Mouse (Mus musculus) large intestine, adult 2 months (tissue): ENCODE data around the gene Olfr1209. TPM values are rescaled to one million over a fixed set of nuclear protein-coding genes. Genes with fewer than 3 reads are reported as not detected.

ENCODE experiments used
- DNase-seq: peaks from one replicate; pipeline ENCODE4 v3.0.0-alpha.2; 2012; ENCODE audit warnings: low read depth, low spot score
- WGBS: fragments of 180-500 bp; shearing (Covaris S2); methylation state at CpG from one replicate; pipeline ENCODE4 v1.1.7; 2018; 5-methylcytosine and 5-hydroxymethylcytosine counted together
- polyA plus RNA-seq: library from polyadenylated mRNA; depleted of rRNA; stranded (reverse); fragments of >200 nt; gene quantifications from 2 replicates; pipeline ENCODE4 v1.2.3, GENCODE M21; 2012; rRNA removed

The Olfr1209 gene
- not detected in 2 replicates for polyA plus RNA-seq

DNA sequence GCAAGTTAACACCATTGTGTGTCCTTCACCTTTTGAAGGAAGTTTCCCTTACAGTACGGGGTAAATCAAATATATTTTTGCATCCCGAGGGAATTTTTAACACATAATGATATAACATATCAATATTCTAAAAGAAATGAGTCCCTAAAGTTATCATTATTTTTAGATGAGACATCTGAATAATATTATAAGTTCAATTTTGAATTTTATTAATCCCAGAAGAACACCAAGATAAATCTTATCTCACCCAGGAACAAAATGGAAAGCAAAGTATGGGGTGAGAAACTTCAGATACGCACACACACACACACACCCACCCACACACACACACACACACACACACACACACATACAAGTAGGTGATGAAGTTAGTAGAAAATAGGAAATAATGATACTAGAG is at the start of gene Olfr1209:
Gene Olfr1209 (minus strand): TSS at position 101 of the 400 bp plus-strand sequence.
- 88% methylated on average over 3 of the region's 3 CpGs for WGBS
- no peak for DNase-seq

DNA sequence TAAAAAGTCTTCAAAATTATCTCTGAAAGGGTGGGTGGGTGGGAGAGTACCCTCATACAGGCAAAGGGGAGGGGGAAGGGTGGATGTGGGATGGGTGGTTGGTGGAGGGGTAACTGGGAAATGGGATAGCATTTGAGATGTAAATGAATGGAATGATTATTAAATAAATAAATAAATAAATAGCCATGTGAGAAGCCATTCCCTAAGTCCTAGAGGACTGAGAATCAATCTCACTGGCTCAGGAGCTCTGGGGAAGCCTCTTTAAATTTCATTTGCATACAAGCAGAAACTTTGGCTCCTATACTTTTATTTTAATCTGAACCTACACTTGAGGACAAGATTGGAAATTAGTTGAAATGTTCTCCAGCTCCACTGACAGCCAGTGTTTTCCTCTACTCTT is 38.7 kb upstream of the Olfr1209 start, which contains the start of gene Olfr1212:
Gene Olfr1212 (plus strand): TSS at position 301 of the 400 bp plus-strand sequence.
- no peak for DNase-seq

DNA sequence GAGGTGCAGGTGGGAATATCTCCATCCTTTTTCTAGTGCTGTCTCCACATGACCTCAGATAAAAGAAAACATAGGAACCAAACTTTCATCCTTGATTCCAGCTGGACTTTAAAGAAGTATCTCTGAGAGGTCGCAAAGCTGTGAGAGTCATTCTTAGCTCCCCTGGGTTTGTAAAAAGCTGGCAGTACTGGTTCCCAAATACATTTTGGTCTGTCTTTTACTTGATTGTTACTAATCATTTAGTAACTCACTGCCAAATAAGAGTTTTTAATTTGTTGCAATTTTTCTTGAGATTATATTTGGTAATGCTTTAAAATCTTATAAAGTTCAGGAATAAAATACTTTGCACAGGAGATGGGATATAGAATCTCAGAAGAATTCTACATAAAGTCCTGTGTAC is 23.1 kb upstream of the Olfr1209 start, which contains the start of gene Olfr1211:
Gene Olfr1211 (minus strand): TSS at position 101 of the 400 bp plus-strand sequence.
- no peak for DNase-seq
- 86% methylated on average over 1 of the region's 1 CpGs for WGBS

DNA sequence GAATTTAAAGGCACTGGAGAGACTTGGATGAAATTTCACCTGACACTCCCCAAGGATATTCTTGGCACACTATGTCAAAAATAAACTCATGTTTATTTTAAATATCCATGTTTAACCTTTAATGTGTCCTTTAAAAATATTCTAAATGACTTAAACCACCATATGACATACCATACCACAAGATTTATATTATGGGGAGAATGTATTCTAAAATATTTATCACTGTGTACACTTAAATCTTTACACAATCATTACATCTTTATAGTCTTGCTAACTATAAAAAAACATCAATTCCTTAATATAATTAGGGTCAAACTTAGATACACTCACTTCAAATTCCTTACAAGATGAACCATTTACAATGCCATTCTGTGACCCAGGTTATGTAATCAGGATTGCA is 12.7 kb downstream of the Olfr1209 start, which contains the start of gene Olfr1208:
Gene Olfr1208 (minus strand): TSS at position 101 of the 400 bp plus-strand sequence.
- no peak for DNase-seq

DNA sequence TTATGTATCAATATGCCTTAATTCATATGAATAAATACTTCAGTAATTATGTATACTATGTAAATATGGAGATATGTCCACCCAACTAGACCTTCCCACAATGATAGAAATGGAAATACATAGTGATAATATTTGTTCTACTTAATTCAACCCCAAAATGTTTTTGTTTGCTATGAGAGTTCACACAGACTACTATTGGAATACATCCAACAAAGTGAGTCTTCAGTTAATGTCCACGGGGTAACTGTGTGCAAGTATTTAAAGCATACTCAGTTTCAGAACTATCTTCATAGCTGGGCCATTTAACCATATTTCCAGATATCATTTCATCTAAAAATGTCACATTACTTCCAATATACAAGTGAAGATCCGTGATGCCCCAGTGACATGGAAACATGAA is 52.0 kb downstream of the Olfr1209 start, which contains the start of gene Olfr1206:
Gene Olfr1206 (plus strand): TSS at position 301 of the 400 bp plus-strand sequence.
- DNase-seq = no peak
- WGBS = 77% methylated on average over 2 of the region's 2 CpGs

Other genes with a start within 250 kb of the Olfr1209 start
- gene Olfr1193, start 239.5 kb downstream of the Olfr1209 start, polyA plus RNA-seq = not detected in 2 replicates
- not detected in 2 replicates for gene Olfr1195, start 226.0 kb downstream of the Olfr1209 start, polyA plus RNA-seq
- gene Olfr1196, start 210.6 kb downstream of the Olfr1209 start, polyA plus RNA-seq = not detected in 2 replicates
- gene Olfr1197, start 182.8 kb downstream of the Olfr1209 start, polyA plus RNA-seq = not detected in 2 replicates
- not detected in 2 replicates for gene Olfr1198, start 163.8 kb downstream of the Olfr1209 start, polyA plus RNA-seq
- gene Olfr1199, start 154.7 kb downstream of the Olfr1209 start, polyA plus RNA-seq = not detected in 2 replicates
- not detected in 2 replicates for gene Olfr1200, start 144.7 kb downstream of the Olfr1209 start, polyA plus RNA-seq
- not detected in 2 replicates for gene Olfr1201, start 122.1 kb downstream of the Olfr1209 start, polyA plus RNA-seq
- gene Olfr1202, start 100.7 kb downstream of the Olfr1209 start, polyA plus RNA-seq = not detected in 2 replicates
- gene Olfr1205, start 85.4 kb downstream of the Olfr1209 start, polyA plus RNA-seq = not detected in 2 replicates
- not detected in 2 replicates for gene Olfr1204, start 65.9 kb downstream of the Olfr1209 start, polyA plus RNA-seq
- not detected in 2 replicates for gene Olfr1206, start 51.9 kb downstream of the Olfr1209 start, polyA plus RNA-seq
- not detected in 2 replicates for gene Olfr1208, start 12.8 kb downstream of the Olfr1209 start, polyA plus RNA-seq
- not detected in 2 replicates for gene Olfr1211, start 23.0 kb upstream of the Olfr1209 start, polyA plus RNA-seq
- not detected in 2 replicates for gene Olfr1212, start 38.8 kb upstream of the Olfr1209 start, polyA plus RNA-seq
- gene Gm13762, start 65.1 kb upstream of the Olfr1209 start, polyA plus RNA-seq = not detected in 2 replicates
- gene Olfr1214, start 77.5 kb upstream of the Olfr1209 start, polyA plus RNA-seq = not detected in 2 replicates
- not detected in 2 replicates for gene Olfr1215, start 91.8 kb upstream of the Olfr1209 start, polyA plus RNA-seq
- gene Olfr1216, start 103.2 kb upstream of the Olfr1209 start, polyA plus RNA-seq = not detected in 2 replicates
- not detected in 2 replicates for gene Olfr1217, start 116.9 kb upstream of the Olfr1209 start, polyA plus RNA-seq
- gene Olfr1218, start 146.0 kb upstream of the Olfr1209 start, polyA plus RNA-seq = not detected in 2 replicates
- not detected in 2 replicates for gene Olfr1219, start 168.4 kb upstream of the Olfr1209 start, polyA plus RNA-seq
- not detected in 2 replicates for gene Olfr1220, start 191.7 kb upstream of the Olfr1209 start, polyA plus RNA-seq
- not detected in 2 replicates for gene Olfr1221, start 202.1 kb upstream of the Olfr1209 start, polyA plus RNA-seq
- gene Olfr1222, start 217.9 kb upstream of the Olfr1209 start, polyA plus RNA-seq = not detected in 2 replicates
- gene Olfr1223, start 236.4 kb upstream of the Olfr1209 start, polyA plus RNA-seq = not detected in 2 replicates
- gene Olfr1224-ps1, start 248.9 kb upstream of the Olfr1209 start, polyA plus RNA-seq = not detected in 2 replicates